Comparison of ENCODE assay signal across 15 mouse cellular contexts in the genomic region with DNA sequence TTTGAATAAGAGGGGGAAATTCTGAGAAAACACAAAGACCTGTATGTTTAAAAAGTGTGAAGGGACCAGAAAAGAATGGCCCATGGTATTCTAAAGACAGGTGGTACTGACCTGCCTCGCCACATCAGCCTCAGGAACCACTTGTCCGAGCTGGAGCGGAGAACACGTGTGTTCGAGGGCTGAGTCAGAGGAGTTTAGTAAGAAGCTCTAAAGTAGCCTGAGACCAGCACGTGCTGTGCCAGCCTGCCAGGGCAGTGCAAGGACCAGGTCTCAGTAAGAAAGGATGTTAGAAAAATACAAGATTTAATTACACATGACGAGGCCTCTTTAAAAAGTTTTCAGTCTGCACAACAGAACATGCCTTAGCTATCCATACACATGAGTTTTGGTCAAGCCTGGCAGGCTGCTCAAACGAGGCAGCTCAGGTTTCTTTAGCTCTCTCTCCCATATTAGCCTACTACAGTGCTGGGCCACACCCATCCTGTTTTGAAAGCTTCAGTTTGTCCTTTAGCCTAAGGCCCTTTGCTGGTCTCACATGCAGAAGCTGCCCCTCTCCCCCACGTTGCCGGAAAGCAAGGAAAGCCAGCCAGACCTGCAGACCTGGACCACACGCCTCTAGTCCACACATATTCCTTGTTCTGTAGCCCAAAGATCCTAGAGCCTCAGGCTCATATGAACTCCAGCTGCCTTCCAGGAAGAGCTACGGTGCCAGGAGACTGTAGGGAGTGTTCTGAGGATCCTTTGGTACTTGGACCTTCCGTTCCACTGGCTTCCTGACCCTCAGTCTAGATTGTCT. TPM values are rescaled to one million over a fixed set of nuclear protein-coding genes. Genes with fewer than 3 reads are reported as not detected.
DNase-seq lines count a peak whose midpoint lies in the region; ATAC-seq and TF ChIP-seq lines count a peak whose summit lies in the region.
"Had no signal": no experiment of that assay in that cellular context is flagged by ENCODE, and none has a peak within 500 bp of the region (broad histone marks: within the 10 kb centered on the region; RNA-seq: fewer than 3 reads in every experiment).

No protein-coding gene starts in this region.

- H3K27me3 ChIP-seq in heart, postnatal 0 days (ENCODE audit: control insufficient read depth, insufficient read depth, low read length): no peaks in the 10 kb centered on the region
- no peaks in the 10 kb centered on the region for H3K27me3 ChIP-seq in limb, embryonic 13.5 days
- H3K27me3 ChIP-seq: intestine, embryonic 15.5 days had no signal

- ATAC-seq in heart, postnatal 0 days (ENCODE audit: insufficient read depth, low read depth): peak; percentile 45
- no peak for ATAC-seq in limb, embryonic 13.5 days (ENCODE audit: low FRiP score, low read depth)
- ATAC-seq: intestine, embryonic 15.5 days; liver, postnatal 0 days; midbrain, embryonic 16.5 days had no signal

- no peak overlapping the region for H3K4me3 ChIP-seq in heart, postnatal 0 days (ENCODE audit: low read depth, low read length)
- H3K4me3 ChIP-seq in ES-E14 (ENCODE audit: insufficient read depth in 1 of 2, low read depth in 1 of 2, low read length in 2 of 2, poor library complexity in 1 of 2, severe bottlenecking in 1 of 2): no peak overlapping the region
- no peak overlapping the region for H3K4me3 ChIP-seq in limb, embryonic 13.5 days
- H3K4me3 ChIP-seq: intestine, embryonic 15.5 days had no signal

- 0 out of 2 replicates have a peak, but pooled peaks have one; percentile 29 for TF ChIP-seq EP300 in heart, postnatal 0 days (IDR thresholded peaks at IDR 0.05; ENCODE audit: low read depth)

- H3K9me3 ChIP-seq in heart, postnatal 0 days (replicated peaks; ENCODE audit: control insufficient read depth, low read length): no peaks in the 10 kb centered on the region
- H3K9me3 ChIP-seq in ES-E14 (ENCODE audit: control insufficient read depth, insufficient read depth, low read depth, low read length): no peaks in the 10 kb centered on the region
- no peaks in the 10 kb centered on the region for H3K9me3 ChIP-seq in limb, embryonic 13.5 days
- H3K9me3 ChIP-seq: G1E; intestine, embryonic 15.5 days had no signal

- no peaks in the 10 kb centered on the region for H3K4me1 ChIP-seq in heart, postnatal 0 days (ENCODE audit: control insufficient read depth, insufficient read depth)
- peaks cover 8 to 45% of the 10 kb centered on the region in 2 experiments for H3K4me1 ChIP-seq in ES-E14 (ENCODE audit: control insufficient read depth in 2 of 2, insufficient read depth in 2 of 2, low read length in 2 of 2, poor library complexity in 1 of 2)
- H3K4me1 ChIP-seq in limb, embryonic 13.5 days: peaks cover 34% of the 10 kb centered on the region

- H3K36me3 ChIP-seq in heart, postnatal 0 days (replicated peaks; ENCODE audit: control insufficient read depth, insufficient read depth, low read length): peaks cover 35% of the 10 kb centered on the region
- H3K36me3 ChIP-seq in ES-E14 (ENCODE audit: control insufficient read depth, insufficient read depth, low read length, poor library complexity, severe bottlenecking): peaks cover 38% of the 10 kb centered on the region
- H3K36me3 ChIP-seq in limb, embryonic 13.5 days: peaks cover 12% of the 10 kb centered on the region
- H3K36me3 ChIP-seq: intestine, embryonic 15.5 days had no signal

- in situ Hi-C loops in ES-E14 (cut with MboI; ENCODE audit: low sequenced_read_pairs in 2 of 2, unreplicated experiment in 2 of 2): no loop called here

- H3K4me2 ChIP-seq in heart, postnatal 0 days (ENCODE audit: low read depth, low read length): no peak overlapping the region
- no peak overlapping the region for H3K4me2 ChIP-seq in limb, embryonic 13.5 days (replicated peaks)
- H3K4me2 ChIP-seq: intestine, embryonic 15.5 days had no signal

- no peak overlapping the region for H3K9ac ChIP-seq in heart, postnatal 0 days (replicated peaks; ENCODE audit: low read depth, low read length)
- peak overlapping the region; percentile 21; the same call in 1 of the 2 replicates for H3K9ac ChIP-seq in ES-E14 (ENCODE audit: insufficient read depth, low read depth, low read length, poor library complexity, severe bottlenecking)
- H3K9ac ChIP-seq in limb, embryonic 13.5 days: peak overlapping the region; percentile 14; the same call in 1 of the 2 replicates
- H3K9ac ChIP-seq: intestine, embryonic 15.5 days; liver, postnatal 0 days had no signal

- TF ChIP-seq CTCF in heart, postnatal 0 days (IDR thresholded peaks at IDR 0.05; ENCODE audit: low read depth): no peak

- no peak for DNase-seq in heart, postnatal 0 days (ENCODE audit: low spot score)
- no peak for DNase-seq in heart, adult 8-10 months (ENCODE audit: low spot score)
- DNase-seq in 3T3-L1 (ENCODE audit: low read depth, low spot score) (peak; percentile 44), ES-E14 (ENCODE audit: low read depth, low spot score) (no peak)
- no peak for DNase-seq in urinary bladder, postnatal 36 days (ENCODE audit: low spot score in 2 of 2)
- DNase-seq in natural killer cell, adult 2 months (ENCODE audit: low spot score in 2 of 2): no peak
- DNase-seq in layer of hippocampus, adult 11-12 months (ENCODE audit: low spot score): no peak
- DNase-seq: adrenal gland, adult 2 months; cerebellum, adult 11-12 months; liver, postnatal 0 days; thymus, adult 18-20 months had no signal

- WGBS in heart, postnatal 0 days: 70% methylated on average over 13 of the region's 13 CpGs
- WGBS in limb, embryonic 13.5 days: 47% methylated on average over 13 of the region's 13 CpGs

- H3K27ac ChIP-seq in heart, postnatal 0 days (ENCODE audit: low read depth): peak overlapping the region; percentile 68
- peak overlapping the region; percentile 30 for H3K27ac ChIP-seq in ES-E14 (ENCODE audit: insufficient read depth, low read depth, low read length, poor library complexity, severe bottlenecking)
- peak overlapping the region; percentile 28; the same call in 1 of the 2 replicates for H3K27ac ChIP-seq in limb, embryonic 13.5 days
- H3K27ac ChIP-seq: intestine, embryonic 15.5 days had no signal

TF ChIP-seq in ES-E14, 5 proteins besides CTCF, POLR2A, EP300 and RAD21:
- TF ChIP-seq ZNF384 (IDR thresholded peaks at IDR 0.05; ENCODE audit: low read depth, low read length) (no peak), MAFK (IDR thresholded peaks at IDR 0.05; ENCODE audit: insufficient read depth, low read depth, low read length) (no peak), CHD2 (IDR thresholded peaks at IDR 0.05; ENCODE audit: low read depth, low read length) (no peak), ZC3H11A (IDR thresholded peaks at IDR 0.05; ENCODE audit: borderline replicate concordance, low read depth, low read length) (no peak), HCFC1 (IDR thresholded peaks at IDR 0.05; ENCODE audit: borderline replicate concordance, insufficient read depth, low read length) (no peak)

RNA-seq across cellular contexts. Expression of a gene that starts 19.2 kb away (rescaled TPM):
- 6.5 and 59.8 TPM in 2 replicates for total RNA-seq in heart, postnatal 0 days (2014; rRNA removed; ENCODE audit: low replicate concordance)
- 7.1 and 7.6 TPM in 2 replicates for polyA plus RNA-seq in heart, postnatal 0 days (2015; fragmentation: Nextera tagmentation; extraction: Ambion mirVana)
- total RNA-seq in heart, adult 8-10 months (2022): 10 to 100 TPM in 1 of 4 experiments, 1 to 10 TPM in 3; 8.1 to 11.2 (median 9.2) TPM
- 17.2 and 38.2 TPM in 2 replicates for total RNA-seq in ES-E14 (2012; rRNA removed)
- 8.3 and 8.4 TPM in 2 replicates for polyA plus RNA-seq in limb, embryonic 13.5 days (2015; fragmentation: Nextera tagmentation; extraction: Ambion mirVana)
